Mouse (Mus musculus): ENCODE results near the gene Gm32802. TPM values are rescaled to one million over a fixed set of nuclear protein-coding genes. Genes with fewer than 3 reads are reported as not detected.
"Not testable (repeated sequence)": the region's sequence is repeated elsewhere in the genome, so short reads cannot be mapped to it uniquely, and the experiment has no call there.

The Gm32802 gene
- polyA plus RNA-seq, 1 experiment from 2014 or later: 0.15 TPM

GRCm38 (mm10) chr10:118294938-118295337 is 36.5 kb downstream of the Gm32802 start, which contains the start of gene Iltifb:
TSS of gene Iltifb (minus strand) at chr10:118295038.
- H3K9ac ChIP-seq: no peak within 1 kb of the TSS
- H3K4me3 ChIP-seq: no peak within 1 kb of the TSS
- H3K4me1 ChIP-seq: no peaks in the 10 kb centered on the region
- H3K27me3 ChIP-seq: no peaks in the 10 kb centered on the region
- H3K9me3 ChIP-seq: no peaks in the 10 kb centered on the region
- no peak within 1 kb of the TSS for H3K4me2 ChIP-seq
- H3K36me3 ChIP-seq: no peaks in the 10 kb centered on the region
- WGBS: 92% methylated on average over 6 of the region's 6 CpGs
- no peak within 1 kb of the TSS for H3K27ac ChIP-seq
- no peak for ATAC-seq (ENCODE audit: insufficient number of reproducible peaks, insufficient read depth, low FRiP score, low TSS enrichment, low read depth)

GRCm38 (mm10) chr10:118302133-118302532 is 43.6 kb downstream of the Gm32802 start:
- 41% methylated on average over 2 of the region's 2 CpGs for WGBS
- not testable (repeated sequence) for H3K4me3 ChIP-seq; H3K4me1 ChIP-seq; H3K9ac ChIP-seq; H3K9me3 ChIP-seq; H3K27me3 ChIP-seq; ATAC-seq (ENCODE audit: insufficient number of reproducible peaks, insufficient read depth, low FRiP score, low TSS enrichment, low read depth); H3K27ac ChIP-seq; H3K4me2 ChIP-seq; H3K36me3 ChIP-seq

Other genes with a start within 250 kb of the Gm32802 start
- gene Mdm1, start 116.9 kb upstream of the Gm32802 start, polyA plus RNA-seq (2015; fragmentation: Nextera tagmentation; extraction: Ambion mirVana): 39.6 and 40.8 TPM in 2 replicates
- not detected in 2 replicates for gene Il22, start 53.7 kb upstream of the Gm32802 start, polyA plus RNA-seq (2015; fragmentation: Nextera tagmentation; extraction: Ambion mirVana)
- gene Gm32717, start 17.9 kb upstream of the Gm32802 start, polyA plus RNA-seq (2015; fragmentation: Nextera tagmentation; extraction: Ambion mirVana): 0.15 TPM in 1 of 2 replicates, not detected in the other
- gene Iltifb, start 36.4 kb downstream of the Gm32802 start, polyA plus RNA-seq (2015; fragmentation: Nextera tagmentation; extraction: Ambion mirVana): not detected in 2 replicates
- not detected in 2 replicates for gene Gm9040, start 68.3 kb downstream of the Gm32802 start, polyA plus RNA-seq (2015; fragmentation: Nextera tagmentation; extraction: Ambion mirVana)
- gene Gm9044, start 73.7 kb downstream of the Gm32802 start, polyA plus RNA-seq (2015; fragmentation: Nextera tagmentation; extraction: Ambion mirVana): not detected in 2 replicates
- 0.21 TPM in 1 of 2 replicates, not detected in the other for gene Gm9045, start 79.1 kb downstream of the Gm32802 start, polyA plus RNA-seq (2015; fragmentation: Nextera tagmentation; extraction: Ambion mirVana)
- not detected in 2 replicates for gene Gm9046, start 84.6 kb downstream of the Gm32802 start, polyA plus RNA-seq (2015; fragmentation: Nextera tagmentation; extraction: Ambion mirVana)
- not detected in 2 replicates for gene Gm9048, start 90.0 kb downstream of the Gm32802 start, polyA plus RNA-seq (2015; fragmentation: Nextera tagmentation; extraction: Ambion mirVana)
- gene Gm9049, start 95.4 kb downstream of the Gm32802 start, polyA plus RNA-seq (2015; fragmentation: Nextera tagmentation; extraction: Ambion mirVana): 0.21 TPM in 1 of 2 replicates, not detected in the other
- not detected in 2 replicates for gene Ifng, start 182.4 kb downstream of the Gm32802 start, polyA plus RNA-seq (2015; fragmentation: Nextera tagmentation; extraction: Ambion mirVana)